Mouse (Mus musculus): ENCODE results near the gene Kctd6.

Kctd6 gene

DNA sequence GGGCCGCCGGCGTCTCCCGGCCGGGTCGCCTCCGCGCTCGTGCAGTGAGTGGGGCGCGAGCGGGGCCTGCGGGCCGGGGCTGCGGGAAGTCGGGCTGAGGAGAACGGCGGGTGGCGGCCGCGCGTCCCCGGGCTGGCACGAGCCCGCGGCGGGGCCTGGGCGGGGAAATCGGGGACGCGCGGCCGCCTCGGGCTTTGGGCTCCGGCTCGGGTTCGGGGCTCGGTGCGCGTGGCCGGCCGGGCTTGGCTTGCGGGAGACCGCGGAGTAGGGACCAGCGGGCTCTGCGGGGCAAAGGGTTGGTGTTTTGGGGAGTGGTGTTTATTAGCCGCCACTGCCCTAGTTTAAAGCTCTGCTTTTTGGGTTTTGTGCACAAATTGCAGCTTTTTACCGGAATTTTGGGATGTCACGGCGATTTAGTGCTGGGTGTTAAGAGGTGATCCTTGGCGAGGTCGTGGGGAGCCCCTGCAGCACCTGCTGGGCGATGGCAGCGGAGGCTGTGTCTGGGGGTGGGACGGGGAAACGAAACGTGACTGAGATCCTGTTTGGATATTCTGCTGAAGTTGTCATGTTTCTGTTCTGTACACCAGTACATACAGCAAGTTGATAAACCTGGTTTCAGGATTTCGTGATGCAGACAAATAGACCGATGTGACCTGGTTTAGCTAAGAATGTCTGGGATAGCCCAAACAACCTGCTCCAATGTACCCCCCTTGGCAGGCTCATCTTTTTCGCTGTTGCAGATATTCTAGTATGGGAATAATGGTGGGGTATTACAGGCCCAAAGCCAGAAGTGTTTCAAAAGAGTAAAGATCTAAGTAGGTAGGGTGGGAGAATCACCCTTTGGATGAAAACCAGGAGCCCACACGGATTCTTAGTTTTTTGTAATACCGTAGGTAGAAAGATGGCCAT lies 613 bp downstream of the Kctd6 start:
- peak; percentile 46 for DNase-seq (ENCODE audit: low read depth)

DNA sequence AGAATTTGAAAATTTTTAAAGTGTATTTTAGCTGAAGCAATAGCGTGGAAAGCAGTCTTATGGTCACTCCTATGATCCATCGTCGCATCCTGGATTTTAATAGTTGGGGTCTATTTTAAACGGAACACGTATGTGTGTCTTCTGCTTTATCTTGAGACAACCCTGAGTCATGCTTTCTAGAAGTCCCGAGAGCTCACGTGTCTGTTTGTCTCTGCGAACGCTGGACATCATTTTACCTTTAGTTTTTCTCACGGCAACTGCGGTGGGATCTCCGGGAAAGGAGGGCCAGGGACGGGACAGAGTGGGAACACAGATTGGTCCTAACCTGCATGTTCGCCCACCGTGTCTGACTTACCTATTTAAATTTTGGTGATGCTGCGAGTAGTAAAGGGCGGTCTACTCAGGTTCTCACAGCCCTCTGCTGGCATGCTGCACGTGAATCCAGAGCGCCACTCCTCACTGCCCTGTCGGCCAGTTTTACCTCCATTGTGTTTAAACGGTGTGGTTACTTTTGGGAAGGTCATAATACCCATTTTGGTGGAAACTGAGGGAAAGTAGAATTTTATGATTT lies 1.4 kb downstream of the Kctd6 start:
- DNase-seq (ENCODE audit: low read depth) = peak; percentile 28

DNA sequence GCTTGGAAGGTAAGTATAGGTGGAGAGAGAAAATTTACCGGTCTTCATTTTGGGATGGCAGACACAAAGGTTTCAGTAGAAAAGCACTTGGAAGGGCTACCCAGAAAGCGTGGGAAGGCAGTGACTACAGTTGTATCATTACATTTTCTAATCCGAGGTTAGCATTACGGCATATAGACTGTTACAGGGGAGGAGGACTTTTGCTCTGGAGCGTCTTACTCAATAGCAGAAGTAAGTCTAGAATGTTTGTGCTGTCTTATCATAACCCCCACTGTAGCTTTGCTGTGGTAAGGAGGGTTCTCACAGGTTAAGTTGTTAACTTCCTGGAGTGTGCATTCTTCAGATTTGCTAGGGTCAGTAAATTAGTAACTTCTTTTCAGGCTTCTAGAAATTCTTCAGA lies 2.2 kb downstream of the Kctd6 start:
- DNase-seq (ENCODE audit: low read depth) = peak; percentile 53

DNA sequence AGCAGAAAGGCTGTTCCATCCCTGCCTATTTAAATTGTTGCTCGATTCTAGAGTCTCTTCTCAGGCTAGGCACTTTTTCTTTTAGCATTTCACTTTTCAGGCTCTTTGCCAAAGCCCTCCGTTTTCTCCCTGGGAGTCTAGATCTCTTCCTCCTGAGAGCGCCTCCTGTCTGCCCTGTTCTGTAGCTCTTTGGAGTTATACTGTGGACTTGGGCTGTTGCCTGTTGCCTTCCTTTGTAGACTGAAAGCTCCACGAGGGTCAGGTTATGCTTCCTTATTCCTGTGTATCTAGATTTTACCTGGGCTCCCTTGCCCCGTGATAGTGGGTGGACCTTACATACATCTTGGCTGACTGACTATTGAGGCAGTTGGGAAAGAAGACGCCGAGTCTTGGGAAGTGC lies 4.3 kb downstream of the Kctd6 start:
- no peak for DNase-seq (ENCODE audit: low read depth)

DNA sequence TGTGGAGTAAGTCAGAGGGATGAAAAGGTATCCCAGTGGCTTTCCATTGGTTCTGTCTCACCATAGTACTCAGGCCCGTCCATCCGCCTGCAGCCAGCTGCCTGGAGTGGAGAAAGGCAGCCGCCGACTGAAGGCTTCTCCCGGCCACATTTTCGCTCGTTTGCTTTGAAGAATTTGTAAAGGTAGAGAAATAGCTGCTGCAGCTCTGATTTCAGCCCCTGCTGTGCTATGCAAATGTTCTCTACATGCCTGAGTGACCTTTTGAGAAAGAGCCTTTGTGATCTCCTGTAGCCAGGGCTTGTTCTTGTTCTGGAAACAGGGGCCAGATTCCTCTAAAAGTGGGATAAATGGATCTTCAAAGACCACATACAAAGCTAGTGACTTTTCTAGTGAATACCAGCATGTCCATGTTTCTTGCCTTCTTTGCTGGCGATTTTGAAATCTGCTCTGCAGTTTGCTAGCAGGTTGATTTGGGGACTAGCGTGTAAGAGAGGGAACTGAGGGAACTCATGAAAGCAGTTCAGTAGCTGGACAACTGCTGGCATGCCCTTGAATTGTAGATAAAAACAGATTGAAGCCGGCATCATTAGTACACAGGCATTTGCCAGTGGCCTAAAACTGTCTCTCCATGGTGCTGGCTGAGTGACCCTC lies 4.9 kb downstream of the Kctd6 start:
- no peak for DNase-seq (ENCODE audit: low read depth)

DNA sequence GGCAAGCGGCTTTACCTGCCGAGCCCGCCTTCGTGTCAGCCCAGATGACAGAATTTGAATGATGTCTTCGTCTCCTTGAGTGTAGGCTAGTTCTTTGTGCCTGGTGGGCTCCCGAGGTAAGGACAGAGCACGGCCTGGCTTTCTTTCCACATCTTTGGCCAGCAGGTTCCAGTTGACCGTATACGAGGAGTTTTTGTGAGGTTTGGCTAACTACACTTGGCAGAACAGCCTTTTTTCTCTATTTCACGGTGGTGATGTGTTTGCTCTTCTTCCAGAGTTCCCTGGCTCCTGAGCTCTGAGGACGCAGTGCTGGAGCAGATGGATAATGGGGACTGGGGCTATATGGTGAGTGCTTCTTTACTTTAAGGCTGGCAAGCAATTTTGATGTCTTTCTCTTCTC lies 5.9 kb downstream of the Kctd6 start:
- DNase-seq (ENCODE audit: low read depth) = no peak

DNA sequence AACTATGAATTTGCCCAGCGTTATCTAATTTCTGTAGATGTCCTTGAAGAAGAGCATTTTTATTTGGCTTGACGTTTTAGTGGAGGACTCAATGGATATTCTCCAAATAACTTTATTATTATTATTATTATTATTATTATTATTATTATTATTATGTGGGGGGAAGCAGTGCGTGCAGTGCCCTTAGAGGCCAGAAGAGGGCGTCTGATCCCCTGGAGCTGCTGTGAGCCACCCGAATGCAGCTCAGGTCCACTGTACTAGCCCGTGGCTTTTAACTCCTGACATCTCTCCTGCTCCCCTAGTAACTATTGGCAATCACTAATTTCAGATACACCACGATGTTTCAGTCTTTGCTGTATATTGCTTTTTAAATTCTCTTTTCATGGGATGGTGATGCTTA lies 6.4 kb downstream of the Kctd6 start:
- peak; percentile 33 for DNase-seq (ENCODE audit: low read depth)

DNA sequence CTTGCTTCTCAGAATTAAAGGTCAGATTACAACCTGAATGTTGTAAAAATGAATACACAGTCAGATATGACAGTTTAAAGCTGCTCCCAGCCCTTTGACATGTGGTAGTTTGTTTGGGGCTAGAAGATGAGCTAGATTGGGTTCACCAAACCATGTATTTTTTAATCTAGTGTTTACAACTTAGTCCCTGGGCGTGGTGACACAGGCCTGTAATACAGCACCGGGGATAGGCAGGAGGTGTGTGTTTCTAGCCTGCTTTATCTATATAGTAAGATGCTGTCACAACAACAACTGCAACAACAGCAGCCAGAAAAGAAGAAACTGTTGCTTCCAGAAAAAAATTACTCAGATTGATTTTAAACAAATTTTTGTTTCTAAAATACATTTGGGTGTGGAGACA lies 7.0 kb downstream of the Kctd6 start:
- no peak for DNase-seq (ENCODE audit: low read depth)

DNA sequence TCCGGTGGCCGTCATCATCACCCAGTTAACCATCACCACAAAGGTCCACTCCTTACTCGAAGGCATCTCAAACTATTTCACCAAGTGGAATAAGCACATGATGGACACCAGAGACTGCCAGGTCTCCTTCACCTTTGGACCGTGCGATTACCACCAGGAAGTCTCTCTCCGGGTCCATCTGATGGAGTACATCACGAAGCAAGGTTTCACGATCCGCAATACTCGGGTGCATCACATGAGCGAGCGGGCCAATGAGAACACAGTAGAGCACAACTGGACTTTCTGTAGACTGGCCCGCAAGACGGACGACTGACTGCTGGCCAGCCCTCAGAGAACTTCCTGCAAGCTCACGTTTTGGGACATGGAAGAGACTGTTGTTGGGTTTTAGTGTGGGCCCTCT lies 8.6 kb downstream of the Kctd6 start:
- no peak for DNase-seq (ENCODE audit: low read depth)

DNA sequence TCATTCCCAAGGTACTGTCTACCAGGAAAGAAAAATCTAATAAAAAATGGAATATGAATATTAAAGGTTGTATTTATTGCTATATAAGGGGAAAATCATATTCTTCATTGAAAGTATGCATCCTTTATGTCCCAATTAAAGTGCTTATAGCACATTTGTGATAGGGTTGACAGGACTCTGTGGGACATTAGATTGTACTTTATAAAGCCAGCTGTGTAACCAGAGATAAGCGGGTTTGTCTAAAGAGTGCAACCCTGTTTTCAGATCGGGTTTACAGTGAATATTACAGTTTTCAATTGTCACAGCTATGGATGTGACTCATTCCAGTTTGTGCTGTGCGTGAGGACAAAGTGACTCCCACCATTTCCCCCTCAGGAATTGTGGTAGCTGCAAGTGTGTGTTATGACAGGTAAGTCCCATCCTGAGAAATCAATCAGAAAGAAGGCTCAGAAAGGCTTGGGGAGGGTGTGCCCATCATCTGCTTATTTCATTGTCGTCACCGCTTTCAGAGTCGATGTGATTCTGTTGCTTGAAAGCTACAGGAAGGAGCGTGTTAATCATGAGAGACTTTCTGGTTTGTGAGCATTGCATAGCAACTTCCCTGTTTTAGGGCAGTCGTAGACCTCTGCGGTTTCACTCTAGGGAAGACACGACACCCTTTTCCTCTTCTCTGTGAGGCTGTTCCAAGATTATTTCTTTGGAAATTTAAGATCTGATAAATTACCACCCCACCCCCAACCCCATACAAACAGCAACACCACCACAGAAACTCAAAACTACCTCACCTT lies 9.8 kb downstream of the Kctd6 start:
- DNase-seq (ENCODE audit: low read depth) = peak; percentile 72

DNA sequence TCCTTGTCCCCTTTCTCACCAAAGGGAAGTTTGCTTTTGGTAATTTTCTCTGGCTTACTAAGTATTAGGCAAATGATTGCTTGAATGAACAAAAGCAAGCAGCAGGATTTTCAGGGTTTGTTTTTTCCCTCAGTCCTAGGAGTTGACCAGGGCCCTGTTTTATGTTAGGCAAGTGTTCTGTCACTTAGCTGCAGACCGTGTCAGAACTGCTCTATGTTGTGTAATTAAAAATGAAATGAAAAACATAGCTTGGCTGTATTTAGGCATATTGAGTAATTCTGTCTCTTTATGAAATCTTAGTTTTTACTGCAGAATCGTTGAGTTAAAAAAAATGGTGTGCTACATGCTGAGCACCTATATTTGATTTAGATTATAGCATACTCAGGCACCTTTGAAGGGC lies 10.9 kb downstream of the Kctd6 start:
- no peak for DNase-seq (ENCODE audit: low read depth)

DNA sequence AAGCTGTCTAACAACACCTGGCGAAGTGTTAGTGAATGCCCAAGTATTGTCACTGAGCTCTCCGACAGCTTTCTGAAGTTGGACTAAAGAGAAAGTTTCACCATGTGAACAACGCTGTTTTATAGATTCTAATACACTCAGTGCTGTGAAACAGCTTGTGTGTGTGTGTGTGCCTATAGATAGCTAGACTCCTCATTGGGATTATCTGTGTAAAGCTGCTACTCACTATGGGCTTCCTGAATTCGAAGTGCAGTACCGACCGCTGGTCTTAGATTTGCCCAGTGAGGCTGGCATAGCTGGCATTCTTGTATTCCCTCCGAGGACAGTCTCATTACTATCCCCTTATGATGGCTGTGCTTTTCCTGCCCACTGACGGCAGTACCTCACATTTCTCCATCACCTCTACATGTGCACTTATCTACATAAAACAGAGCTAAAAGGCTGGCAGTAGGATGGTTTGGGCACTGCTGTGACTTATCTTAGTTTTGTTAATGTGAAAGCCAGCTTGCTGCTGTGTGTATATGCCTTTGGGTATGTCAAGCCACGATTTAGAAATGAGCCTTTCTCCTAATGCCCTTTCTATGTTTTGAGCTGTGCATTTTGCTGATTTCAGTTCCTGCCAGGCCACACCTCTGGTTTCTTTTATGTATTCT lies 15.6 kb downstream of the Kctd6 start:
- DNase-seq (ENCODE audit: low read depth) = no peak

DNA sequence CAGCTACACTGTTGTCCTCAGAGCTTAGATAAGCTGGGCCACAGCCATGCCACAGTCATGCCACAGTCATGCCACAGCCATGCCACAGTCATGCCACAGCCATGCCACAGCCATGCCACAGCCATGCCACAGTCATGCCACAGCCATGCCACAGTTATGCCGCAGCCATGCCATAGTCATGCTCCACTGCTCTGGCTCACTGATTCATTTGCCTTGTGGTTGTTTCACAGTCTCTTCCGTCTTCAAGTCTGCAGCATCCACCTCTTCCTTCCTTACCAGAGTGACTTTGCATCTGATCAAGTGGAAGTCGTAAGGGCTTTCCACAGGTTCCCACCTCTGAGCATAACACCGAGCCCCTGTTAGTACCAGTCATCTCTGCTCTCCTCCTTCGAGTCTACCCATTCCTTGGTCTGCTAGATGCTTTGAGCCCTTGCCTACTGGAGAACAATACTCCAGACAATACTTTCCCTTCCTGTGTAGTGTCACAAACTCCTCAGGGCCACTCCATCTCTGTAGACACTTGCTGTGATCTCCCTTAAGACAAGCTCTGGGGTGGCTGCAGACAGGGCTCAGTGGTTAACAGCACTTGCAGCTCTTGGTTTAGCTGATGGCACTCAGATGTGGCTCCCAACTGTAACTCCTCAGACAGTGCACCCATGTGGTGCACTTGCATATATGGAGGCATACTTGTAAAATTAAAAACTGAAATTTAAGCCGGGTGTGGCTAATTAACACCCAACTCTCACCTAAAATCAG lies 18.4 kb downstream of the Kctd6 start:
- peak; percentile 89 for DNase-seq (ENCODE audit: low read depth)

DNA sequence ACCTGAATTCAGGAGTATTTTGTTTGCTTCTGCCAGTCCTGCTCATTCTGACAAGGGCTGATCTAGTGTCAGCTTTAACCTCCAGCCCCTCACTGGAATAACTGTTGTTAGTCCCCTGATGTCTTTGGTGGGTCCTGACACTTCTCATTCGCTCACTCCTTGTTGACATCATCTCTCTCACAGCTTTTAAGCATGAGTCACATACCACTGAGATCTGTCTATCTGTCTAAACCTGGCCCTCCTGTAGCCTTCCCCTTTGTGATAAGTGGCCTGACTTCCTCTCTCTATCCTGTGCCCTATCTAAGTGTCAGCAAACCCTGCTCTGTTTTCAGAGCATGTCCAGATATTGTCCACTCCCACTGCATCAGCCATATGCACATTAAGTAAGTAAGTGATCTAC lies 19.3 kb downstream of the Kctd6 start:
- peak; percentile 94 for DNase-seq (ENCODE audit: low read depth)

DNA sequence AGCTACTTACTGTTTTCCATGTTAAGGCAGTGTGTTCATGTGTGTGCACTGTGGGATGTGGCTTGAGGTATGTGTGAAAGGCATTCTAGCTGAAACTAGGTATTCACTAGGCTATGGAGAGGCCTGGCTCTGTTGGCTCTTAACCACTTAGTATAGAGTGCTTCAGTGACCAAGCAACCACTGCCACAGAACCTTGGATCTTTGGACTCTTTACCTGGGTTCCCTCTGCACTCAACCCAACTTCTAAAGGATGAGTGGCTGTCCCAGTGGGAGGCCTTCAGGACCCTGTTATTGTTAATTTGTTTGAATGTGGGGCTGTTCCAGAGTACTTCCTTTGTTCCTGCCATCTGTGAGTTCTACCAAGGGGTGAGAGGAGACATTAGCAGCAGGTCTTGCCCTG lies 27.9 kb downstream of the Kctd6 start:
- no peak for DNase-seq (ENCODE audit: low read depth)

DNA sequence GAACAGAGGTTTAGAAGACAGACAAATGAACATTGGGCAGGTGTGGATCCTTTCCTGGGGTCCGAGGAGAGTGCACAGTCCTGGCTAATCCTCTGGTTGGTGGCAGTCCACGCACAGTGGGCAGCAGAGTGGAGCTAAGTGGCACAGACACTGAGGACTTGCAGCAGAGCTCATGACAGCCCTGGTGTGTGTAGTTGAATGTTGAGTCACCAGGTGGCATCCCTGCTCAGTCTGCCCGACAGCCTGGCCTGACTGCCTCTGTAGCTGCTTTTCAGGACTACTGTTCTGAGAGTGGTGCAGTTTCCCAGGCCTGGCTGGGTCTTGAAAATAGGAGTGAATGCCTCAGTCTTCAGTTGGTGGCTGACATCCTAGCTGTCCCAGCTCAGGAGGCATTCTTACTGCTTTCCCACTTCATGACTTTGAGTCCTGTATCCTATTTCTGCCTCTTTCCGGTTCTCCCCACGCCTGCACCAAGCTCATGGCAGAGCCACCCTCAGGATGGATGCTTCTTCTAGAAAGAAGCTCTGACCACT lies 28.5 kb downstream of the Kctd6 start:
- DNase-seq (ENCODE audit: low read depth) = peak; percentile 43

DNA sequence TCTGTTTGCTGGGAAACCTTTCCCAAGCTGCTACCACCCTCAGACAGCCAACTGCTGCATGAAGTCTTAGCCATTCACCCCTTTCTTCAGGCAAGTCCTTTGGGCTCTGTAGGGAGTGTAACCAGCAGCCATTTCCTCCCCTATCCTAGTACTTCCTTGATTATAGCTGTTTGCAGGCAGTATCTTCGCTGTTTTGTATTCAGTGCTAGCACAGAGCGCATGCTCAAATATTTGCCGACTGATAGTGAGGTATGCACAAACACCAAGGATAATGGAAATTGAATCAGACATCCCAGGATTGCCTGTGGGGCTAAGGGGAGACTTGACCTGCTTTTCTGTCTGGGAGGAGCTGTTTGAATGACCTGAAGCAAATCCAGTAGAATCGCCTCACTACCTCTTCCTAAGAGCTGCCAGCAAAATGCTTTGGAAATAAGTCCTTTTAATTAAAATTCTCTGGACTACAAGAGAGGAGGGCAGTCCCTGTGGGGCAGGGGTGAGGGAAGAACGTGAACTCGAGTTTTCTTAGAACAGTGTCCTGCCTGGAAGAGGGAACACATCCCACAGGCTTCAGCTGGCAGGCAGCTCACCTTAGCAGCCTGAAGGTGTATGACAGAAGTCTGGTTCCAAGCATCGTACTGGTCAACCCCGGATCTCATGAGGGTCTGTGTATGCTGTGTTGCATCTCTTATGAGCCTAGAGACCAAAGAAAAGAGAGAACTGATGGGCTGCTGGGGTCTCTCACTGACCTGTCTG lies 29.4 kb downstream of the Kctd6 start:
- DNase-seq (ENCODE audit: low read depth) = no peak

DNA sequence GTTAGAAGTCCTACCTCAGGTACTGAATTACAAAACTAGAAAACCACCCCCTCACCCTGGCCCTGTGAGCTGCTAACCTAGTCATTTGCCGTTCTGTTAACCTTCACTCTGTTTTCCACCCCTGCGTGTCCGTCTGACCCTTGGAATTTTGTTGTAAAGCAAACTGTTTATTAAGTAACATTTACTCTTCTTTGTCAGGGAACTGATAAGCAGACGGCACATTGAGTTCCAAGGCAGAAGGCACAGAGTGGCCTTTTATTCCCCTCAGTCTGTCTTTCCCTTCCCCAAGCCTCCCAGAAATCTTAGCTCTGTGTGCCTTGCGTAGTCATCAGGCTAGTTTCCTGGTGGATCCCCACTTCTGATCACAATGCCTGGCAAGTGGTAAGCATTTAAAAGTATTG lies 30.3 kb downstream of the Kctd6 start:
- DNase-seq (ENCODE audit: low read depth) = no peak

DNA sequence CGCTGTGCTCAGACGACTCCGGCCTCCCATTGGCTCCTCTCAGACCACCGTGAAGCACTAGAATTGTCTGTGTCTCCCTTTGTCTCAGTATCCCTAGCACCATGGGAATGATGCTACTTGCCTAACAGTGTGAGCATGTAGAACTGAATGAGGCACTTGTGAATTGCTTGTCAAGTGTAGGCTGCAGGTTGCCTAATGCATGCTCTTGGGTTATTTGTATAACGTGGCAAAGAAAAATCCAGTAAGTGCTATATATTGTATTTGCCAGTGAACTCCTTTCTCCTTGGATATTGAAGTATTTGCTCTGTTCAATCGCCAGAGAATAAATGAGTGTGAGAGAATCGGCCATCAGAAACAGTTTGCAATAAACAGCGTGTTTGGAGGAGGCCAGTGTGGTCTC lies 32.9 kb downstream of the Kctd6 start:
- no peak for DNase-seq (ENCODE audit: low read depth)

DNA sequence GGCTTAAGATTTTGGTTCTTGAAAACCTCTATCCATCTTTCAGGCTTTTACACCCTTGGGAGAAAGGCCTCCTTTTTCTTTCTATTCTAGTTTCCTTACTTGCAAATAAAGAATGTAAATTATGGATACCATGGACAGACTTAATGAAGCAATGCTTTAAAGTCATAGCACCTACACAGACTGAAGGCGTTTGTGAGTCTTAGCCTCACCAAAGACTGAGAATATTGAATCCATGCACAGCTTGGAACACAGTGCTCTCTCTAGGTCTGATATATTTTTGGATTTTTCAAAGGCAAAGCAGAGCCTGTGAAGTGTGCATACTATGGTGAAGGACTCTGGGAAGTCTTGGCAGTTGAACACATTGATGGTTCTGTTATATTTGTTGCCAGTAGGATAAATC lies 35.3 kb downstream of the Kctd6 start:
- DNase-seq (ENCODE audit: low read depth) = no peak

Data from 416B (cell line).